Mouse (Mus musculus) cortical plate, adult 2 months (tissue): Measurements from ENCODE around the gene Slc9a5.

Experiments
- CTCF ChIP-seq: fragments of 200-500 bp; IDR thresholded peaks from 2 replicates; pipeline ENCODE4 v1.5.1; 2011; ENCODE audit warnings: mild to moderate bottlenecking, control low read depth, low read length; ENCODE audit not compliant: insufficient read depth; ENCODE audit errors: extremely low read depth
- POLR2A ChIP-seq: fragments of 200-500 bp; IDR thresholded peaks from 2 replicates; pipeline ENCODE4 v1.6.1; 2011; ENCODE audit warnings: mild to moderate bottlenecking, low read length, control low read depth; ENCODE audit not compliant: insufficient read depth; ENCODE audit errors: extremely low read depth

DNA sequence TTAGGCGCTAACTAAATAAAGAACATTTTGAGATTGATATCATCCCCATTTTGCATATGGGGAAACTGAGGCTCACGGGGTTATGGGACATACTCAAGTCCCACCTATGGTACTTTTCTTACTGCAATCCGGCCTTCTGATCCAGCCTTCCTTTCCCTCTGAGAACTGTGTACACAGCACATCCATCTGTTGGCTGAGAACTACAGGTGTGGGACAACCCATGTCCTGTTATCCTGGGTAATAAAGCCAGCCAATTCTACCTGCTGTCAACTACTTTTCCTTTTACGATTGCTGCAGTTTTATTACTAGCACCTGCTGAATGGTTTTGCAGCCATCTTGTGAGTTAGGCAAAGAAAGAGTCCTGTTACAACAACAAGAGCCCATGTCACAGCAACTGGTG, 5.9 kb downstream of the Slc9a5 start:
- no peak for TF ChIP-seq CTCF
- no peak for TF ChIP-seq POLR2A
